Mouse (Mus musculus) midbrain, embryonic 14.5 days (tissue): ENCODE measurements around the gene Tmem213. TPM values are rescaled to one million over a fixed set of nuclear protein-coding genes. Genes with fewer than 3 reads are reported as not detected.

Source experiments
- ATAC-seq: fragments of 200-750 bp; cut with Nextera tagmentation; 2 replicates; pipeline ENCODE4 v1.8.0; 2017; ENCODE audit warnings: moderate number of reproducible peaks, moderate library complexity; ENCODE audit not compliant: low FRiP score, low TSS enrichment
- DNase-seq: peaks from one replicate; pipeline ENCODE4 v3.0.0-alpha.2; 2015
- H3K27ac ChIP-seq: fragments of 300-500 bp; sonication (generic); replicated peaks from 2 replicates; pipeline ENCODE4 v1.5.1; 2014; ENCODE audit warnings: mild to moderate bottlenecking, low read depth, low read length, moderate library complexity
- H3K27me3 ChIP-seq: fragments of 300-500 bp; sonication (generic); 2 replicates; pipeline ENCODE4 v1.6.1; 2014; ENCODE audit warnings: low read length, control low read depth, mixed read lengths; ENCODE audit not compliant: control insufficient read depth, insufficient read depth
- H3K36me3 ChIP-seq: fragments of 300-500 bp; sonication (generic); 2 replicates; pipeline ENCODE4 v1.6.1; 2014; ENCODE audit warnings: low read length, control low read depth; ENCODE audit not compliant: control insufficient read depth, insufficient read depth
- H3K4me1 ChIP-seq: fragments of 300-500 bp; sonication (generic); 2 replicates; pipeline ENCODE4 v1.6.1; 2014; ENCODE audit warnings: mild to moderate bottlenecking, antibody characterized with exemption, low read length, control low read depth; ENCODE audit not compliant: control insufficient read depth, insufficient read depth
- H3K4me2 ChIP-seq: fragments of 300-500 bp; sonication (generic); 2 replicates; pipeline ENCODE4 v1.6.1; 2014; ENCODE audit warnings: mild to moderate bottlenecking, low read length, moderate library complexity
- H3K4me3 ChIP-seq: fragments of 300-500 bp; sonication (generic); replicated peaks from 2 replicates; pipeline ENCODE4 v1.5.1; 2014; ENCODE audit warnings: low read depth, low read length
- H3K9ac ChIP-seq: fragments of 300-500 bp; sonication (generic); replicated peaks from 2 replicates; pipeline ENCODE4 v1.6.1; 2014; ENCODE audit warnings: mild to moderate bottlenecking, low read length, moderate library complexity
- H3K9me3 ChIP-seq: fragments of 300-500 bp; sonication (generic); 2 replicates; pipeline ENCODE4 v1.6.1; 2016; ENCODE audit warnings: low read length, control low read depth, mixed read lengths; ENCODE audit not compliant: control insufficient read depth
- WGBS: fragments of 180-500 bp; shearing (Covaris S2); extraction: QIAGEN DNeasy Blood & Tissue Kit; methylation state at CpG from one replicate; pipeline ENCODE4 v1.1.7; 2014; 5-methylcytosine and 5-hydroxymethylcytosine counted together
- polyA plus RNA-seq: library from polyadenylated mRNA; unstranded; fragments of >200 nt; fragmentation: Nextera tagmentation; extraction: Ambion mirVana; gene quantifications from 2 replicates; pipeline ENCODE4 v1.2.1, GENCODE M21; 2014

Tmem213 gene
- polyA plus RNA-seq, 1 experiment from 2014 or later: not detected

GRCm38 (mm10) chr6:38105924-38106323 is 3.1 kb upstream of the Tmem213 start:
- 89% methylated on average over 9 of the region's 9 CpGs for WGBS
- no peaks in the 10 kb centered on the region for H3K4me1 ChIP-seq

GRCm38 (mm10) chr6:38108449-38108848 is 606 bp upstream of the Tmem213 start:
- no peak overlapping the region for H3K27ac ChIP-seq
- no peak overlapping the region for H3K9ac ChIP-seq
- 96% methylated on average over 5 of the region's 5 CpGs for WGBS
- no peaks in the 10 kb centered on the region for H3K9me3 ChIP-seq
- H3K4me3 ChIP-seq: no peak overlapping the region
- H3K4me1 ChIP-seq: no peaks in the 10 kb centered on the region
- no peak for ATAC-seq
- no peak overlapping the region for H3K4me2 ChIP-seq
- H3K27me3 ChIP-seq: no peaks in the 10 kb centered on the region
- no peak for DNase-seq
- no peaks in the 10 kb centered on the region for H3K36me3 ChIP-seq

More at GRCm38 (mm10) chr6:38105924-38106323, 3.1 kb upstream of the Tmem213 start:
- no peak overlapping the region for H3K4me2 ChIP-seq
- no peak overlapping the region for H3K27ac ChIP-seq
- no peak for DNase-seq
- ATAC-seq: no peak
- H3K27me3 ChIP-seq: no peaks in the 10 kb centered on the region
- no peak overlapping the region for H3K9ac ChIP-seq
- no peaks in the 10 kb centered on the region for H3K9me3 ChIP-seq
- no peaks in the 10 kb centered on the region for H3K36me3 ChIP-seq
- no peak overlapping the region for H3K4me3 ChIP-seq

- no peak overlapping the region for H3K9ac ChIP-seq
- ATAC-seq (no peak), DNase-seq (peak; percentile 18)
- WGBS: 19% methylated on average over 9 of the region's 9 CpGs
- H3K4me2 ChIP-seq: no peak overlapping the region
- no peaks in the 10 kb centered on the region for H3K9me3 ChIP-seq
- no peak overlapping the region for H3K4me3 ChIP-seq
- no peaks in the 10 kb centered on the region for H3K4me1 ChIP-seq
- no peak overlapping the region for H3K27ac ChIP-seq
- no peaks in the 10 kb centered on the region for H3K27me3 ChIP-seq
- H3K36me3 ChIP-seq: no peaks in the 10 kb centered on the region
These were observed 816 bp downstream of the Tmem213 start for GRCm38 (mm10) chr6:38109871-38110270.

GRCm38 (mm10) chr6:38110859-38111258 is 1.8 kb downstream of the Tmem213 start:
- Histone ChIP-seq H3K4me3 (no peak overlapping the region), H3K4me1 (no peaks in the 10 kb centered on the region), H3K27ac (no peak overlapping the region), H3K36me3 (no peaks in the 10 kb centered on the region), H3K9me3 (no peaks in the 10 kb centered on the region), H3K9ac (no peak overlapping the region), H3K27me3 (no peaks in the 10 kb centered on the region), H3K4me2 (no peak overlapping the region)
- ATAC-seq (no peak), DNase-seq (no peak)
- 76% methylated on average over 9 of the region's 9 CpGs for WGBS

GRCm38 (mm10) chr6:38116107-38116770 is 7.2 kb downstream of the Tmem213 start:
- H3K9ac ChIP-seq: no peak overlapping the region
- no peak overlapping the region for H3K4me2 ChIP-seq
- no peaks in the 10 kb centered on the region for H3K9me3 ChIP-seq
- H3K27me3 ChIP-seq: no peaks in the 10 kb centered on the region
- H3K4me3 ChIP-seq: no peak overlapping the region
- 78% methylated on average over 4 of the region's 4 CpGs for WGBS
- no peaks in the 10 kb centered on the region for H3K4me1 ChIP-seq
- ATAC-seq (no peak), DNase-seq (no peak)
- no peak overlapping the region for H3K27ac ChIP-seq
- no peaks in the 10 kb centered on the region for H3K36me3 ChIP-seq

GRCm38 (mm10) chr6:38118341-38118740 is 9.3 kb downstream of the Tmem213 start:
- no peak overlapping the region for H3K4me2 ChIP-seq
- no peak overlapping the region for H3K27ac ChIP-seq
- no peaks in the 10 kb centered on the region for H3K36me3 ChIP-seq
- WGBS: 94% methylated on average over 6 of the region's 6 CpGs
- no peaks in the 10 kb centered on the region for H3K27me3 ChIP-seq
- ATAC-seq: no peak
- H3K4me3 ChIP-seq: no peak overlapping the region
- no peak overlapping the region for H3K9ac ChIP-seq
- no peak for DNase-seq
- H3K4me1 ChIP-seq: no peaks in the 10 kb centered on the region
- no peaks in the 10 kb centered on the region for H3K9me3 ChIP-seq

GRCm38 (mm10) chr6:38120681-38121371 is 11.8 kb downstream of the Tmem213 start:
- H3K36me3 ChIP-seq: peaks cover 19% of the 10 kb centered on the region
- no peak overlapping the region for H3K4me2 ChIP-seq
- ATAC-seq (no peak), DNase-seq (no peak)
- no peak overlapping the region for H3K4me3 ChIP-seq
- H3K9ac ChIP-seq: no peak overlapping the region
- no peaks in the 10 kb centered on the region for H3K9me3 ChIP-seq
- H3K4me1 ChIP-seq: no peaks in the 10 kb centered on the region
- 84% methylated on average over 9 of the region's 9 CpGs for WGBS
- no peak overlapping the region for H3K27ac ChIP-seq
- H3K27me3 ChIP-seq: no peaks in the 10 kb centered on the region

- Histone ChIP-seq H3K4me2 (no peak overlapping the region), H3K36me3 (peaks cover 27% of the 10 kb centered on the region), H3K27ac (no peak overlapping the region), H3K4me1 (no peaks in the 10 kb centered on the region), H3K9me3 (no peaks in the 10 kb centered on the region), H3K9ac (no peak overlapping the region), H3K4me3 (no peak overlapping the region), H3K27me3 (no peaks in the 10 kb centered on the region)
- ATAC-seq (no peak), DNase-seq (no peak)
- 88% methylated on average over 5 of the region's 5 CpGs for WGBS
These were observed 12.8 kb downstream of the Tmem213 start for GRCm38 (mm10) chr6:38121843-38122242.

- no peaks in the 10 kb centered on the region for H3K27me3 ChIP-seq
- ATAC-seq: no peak
- no peaks in the 10 kb centered on the region for H3K9me3 ChIP-seq
- H3K9ac ChIP-seq: no peak overlapping the region
- 72% methylated on average over 6 of the region's 6 CpGs for WGBS
- no peak overlapping the region for H3K27ac ChIP-seq
- H3K4me3 ChIP-seq: no peak overlapping the region
- H3K36me3 ChIP-seq: peaks cover 37% of the 10 kb centered on the region
- no peaks in the 10 kb centered on the region for H3K4me1 ChIP-seq
- H3K4me2 ChIP-seq: no peak overlapping the region
- DNase-seq: no peak
These were observed 13.7 kb downstream of the Tmem213 start for GRCm38 (mm10) chr6:38122791-38123190.
